ENCODE assay signal across 9 mouse cellular contexts in genomic region chr8:127064361-127065112, GRCm38 (mm10). TPM values are rescaled to one million over a fixed set of nuclear protein-coding genes. Genes with fewer than 3 reads are reported as not detected.
DNase-seq lines count a peak whose midpoint lies in the region; ATAC-seq and TF ChIP-seq lines count a peak whose summit lies in the region.
"Had no signal": no experiment of that assay in that cellular context is flagged by ENCODE, and none has a peak within 500 bp of the region (broad histone marks: within the 10 kb centered on the region; RNA-seq: fewer than 3 reads in every experiment).

No protein-coding gene starts in this region.

- H3K4me3 ChIP-seq in embryonic facial prominence, embryonic 14.5 days (ENCODE audit: low read depth, low read length): peak overlapping the region; percentile 97
- H3K4me3 ChIP-seq in heart, embryonic 10.5 days: peak overlapping the region; percentile 98
- peak overlapping the region; percentile 41 to 53 for H3K4me3 ChIP-seq in liver, embryonic 14.5 days (ENCODE audit: insufficient read depth in 1 of 2, low read depth in 2 of 2, low read length in 2 of 2)
- H3K4me3 ChIP-seq in neural tube, embryonic 14.5 days (ENCODE audit: low read depth, low read length): peak overlapping the region; percentile 85

- peak overlapping the region; percentile 97 for H3K27ac ChIP-seq in embryonic facial prominence, embryonic 14.5 days (replicated peaks; ENCODE audit: low read depth, low read length)
- H3K27ac ChIP-seq in heart, embryonic 10.5 days: peak overlapping the region; percentile 97
- no peak overlapping the region for H3K27ac ChIP-seq in liver, embryonic 14.5 days
- peak overlapping the region; percentile 91 for H3K27ac ChIP-seq in neural tube, embryonic 14.5 days (ENCODE audit: low read depth, low read length)

- peaks cover 46% of the 10 kb centered on the region for H3K4me1 ChIP-seq in embryonic facial prominence, embryonic 14.5 days (ENCODE audit: control insufficient read depth, insufficient read depth, low read length)
- H3K4me1 ChIP-seq in heart, embryonic 10.5 days: peaks cover 50% of the 10 kb centered on the region
- H3K4me1 ChIP-seq in liver, embryonic 14.5 days (replicated peaks; ENCODE audit: control insufficient read depth in 2 of 2, insufficient read depth in 2 of 2, low read length in 1 of 2): peaks cover 0 to 2% of the 10 kb centered on the region in 2 experiments; a peak in 1 of 4 replicates
- H3K4me1 ChIP-seq in neural tube, embryonic 14.5 days (ENCODE audit: control insufficient read depth, insufficient read depth, low read length): peaks cover 10% of the 10 kb centered on the region; the same call in 1 of the 2 replicates

- peak overlapping the region; percentile 98 for H3K9ac ChIP-seq in embryonic facial prominence, embryonic 14.5 days (ENCODE audit: low read depth, low read length)
- H3K9ac ChIP-seq in liver, embryonic 14.5 days (replicated peaks): peak overlapping the region; percentile 40
- H3K9ac ChIP-seq in neural tube, embryonic 14.5 days (replicated peaks; ENCODE audit: low read depth, low read length): peak overlapping the region; percentile 87

- TF ChIP-seq EP300 in liver, embryonic 14.5 days (IDR thresholded peaks at IDR 0.05; ENCODE audit: low read depth): no peak

- TF ChIP-seq CTCF in liver, embryonic 14.5 days (IDR thresholded peaks at IDR 0.05; ENCODE audit: low read depth): no peak

- peak; percentile 78 for DNase-seq in 3134 (ENCODE audit: extremely low read depth, insufficient read length, low spot score)
- DNase-seq in adrenal gland, postnatal 36 days: peak; percentile 71 to 73
- DNase-seq in embryonic facial prominence, embryonic 14.5 days (ENCODE audit: low spot score): peak; percentile 38
- peak; percentile 80 for DNase-seq in heart, embryonic 10.5 days (ENCODE audit: low spot score)
- DNase-seq in kidney, adult 9 months: peak; percentile 56
- no peak for DNase-seq in liver, embryonic 14.5 days (ENCODE audit: low read depth in 3 of 3, low spot score in 3 of 3)
- DNase-seq in urinary bladder, postnatal 25 days (ENCODE audit: low spot score): peak; percentile 61

- no peaks in the 10 kb centered on the region for H3K36me3 ChIP-seq in embryonic facial prominence, embryonic 14.5 days (ENCODE audit: control insufficient read depth, insufficient read depth, low read length)
- H3K36me3 ChIP-seq in heart, embryonic 10.5 days: no peaks in the 10 kb centered on the region
- no peaks in the 10 kb centered on the region for H3K36me3 ChIP-seq in liver, embryonic 14.5 days (replicated peaks; ENCODE audit: control insufficient read depth, insufficient read depth, low read depth)
- no peaks in the 10 kb centered on the region for H3K36me3 ChIP-seq in neural tube, embryonic 14.5 days (ENCODE audit: control insufficient read depth, insufficient read depth, low read length)

- WGBS in embryonic facial prominence, embryonic 14.5 days: under 1% methylated on average over 25 of the region's 80 CpGs
- under 1% methylated on average over 78 of the region's 80 CpGs for WGBS in heart, embryonic 10.5 days
- WGBS in liver, embryonic 14.5 days (ENCODE audit: insufficient replicate concordance): 1% methylated on average over 75 of the region's 80 CpGs
- 1% methylated on average over 62 of the region's 80 CpGs for WGBS in neural tube, embryonic 14.5 days

- peak overlapping the region; percentile 66 for H3K4me2 ChIP-seq in embryonic facial prominence, embryonic 14.5 days (ENCODE audit: low read depth, low read length)
- peak overlapping the region; percentile 48 for H3K4me2 ChIP-seq in liver, embryonic 14.5 days (ENCODE audit: low read depth)
- peak overlapping the region; percentile 76 for H3K4me2 ChIP-seq in neural tube, embryonic 14.5 days (ENCODE audit: low read depth, low read length)

- peak; percentile 53 for ATAC-seq in embryonic facial prominence, embryonic 14.5 days (ENCODE audit: low read depth)
- ATAC-seq in liver, embryonic 14.5 days (ENCODE audit: insufficient read depth): peak; percentile 29; the same call in 1 of the 2 replicates
- ATAC-seq in neural tube, embryonic 14.5 days (ENCODE audit: low read depth): peak; percentile 54

- H3K27me3 ChIP-seq in embryonic facial prominence, embryonic 14.5 days (replicated peaks; ENCODE audit: control insufficient read depth, insufficient read depth, low read length): no peaks in the 10 kb centered on the region
- no peaks in the 10 kb centered on the region for H3K27me3 ChIP-seq in heart, embryonic 10.5 days (ENCODE audit: insufficient read depth, poor library complexity, severe bottlenecking)
- H3K27me3 ChIP-seq in liver, embryonic 14.5 days (ENCODE audit: control insufficient read depth, insufficient read depth, low read length): peaks cover 39% of the 10 kb centered on the region
- no peaks in the 10 kb centered on the region; the same call in 1 of the 2 replicates for H3K27me3 ChIP-seq in neural tube, embryonic 14.5 days (ENCODE audit: control insufficient read depth, insufficient read depth, low read length)

- H3K9me3 ChIP-seq in embryonic facial prominence, embryonic 14.5 days (ENCODE audit: control insufficient read depth, low read length): no peaks in the 10 kb centered on the region
- H3K9me3 ChIP-seq in heart, embryonic 10.5 days: no peaks in the 10 kb centered on the region
- H3K9me3 ChIP-seq in liver, embryonic 14.5 days (ENCODE audit: control insufficient read depth, low read length): no peaks in the 10 kb centered on the region
- H3K9me3 ChIP-seq in neural tube, embryonic 14.5 days (ENCODE audit: control insufficient read depth, low read length): no peaks in the 10 kb centered on the region

RNA-seq across cellular contexts. Expression of gene Pard3, which starts 0.8 kb away (rescaled TPM):
- 10 to 100 TPM; 40.4 to 41.3 TPM for total RNA-seq in adrenal gland, postnatal 36 days (2021)
- 35.4 and 38.7 TPM in 2 replicates for polyA plus RNA-seq in embryonic facial prominence, embryonic 14.5 days (2014; fragmentation: Nextera tagmentation; extraction: Ambion mirVana)
- polyA plus RNA-seq in heart, embryonic 10.5 days (2016; fragmentation: Nextera tagmentation; extraction: Ambion mirVana): 21.5 and 25.2 TPM in 2 replicates
- polyA plus RNA-seq in liver, embryonic 14.5 days (2012; rRNA removed): 4.5 and 4.6 TPM in 2 replicates
- 4.5 and 4.9 TPM in 2 replicates for polyA plus RNA-seq in liver, embryonic 14.5 days (2014; fragmentation: Nextera tagmentation; extraction: Ambion mirVana)
- 22.7 and 26.1 TPM in 2 replicates for polyA plus RNA-seq in neural tube, embryonic 14.5 days (2014; fragmentation: Nextera tagmentation; extraction: Ambion mirVana)
- total RNA-seq: MEL had no signal

Comparison
In these comparisons a context has a peak if more than half of its experiments do, and no peak if none do; other contexts are left out.
1. DNase-seq: peak in 3134 (single experiment), adrenal gland, postnatal 36 days (2 of 2), embryonic facial prominence, embryonic 14.5 days (single experiment), heart, embryonic 10.5 days (single experiment), kidney, adult 9 months (single experiment) and urinary bladder, postnatal 25 days (single experiment); none in liver, embryonic 14.5 days (0 of 3).
2. H3K4me3 ChIP-seq: peak in every context shown above with its lines; median percentile 98 in heart, embryonic 10.5 days; 97 in embryonic facial prominence, embryonic 14.5 days; 85 in neural tube, embryonic 14.5 days; 47 in liver, embryonic 14.5 days.
3. H3K9ac ChIP-seq: peak in every context shown above with its lines; median percentile 98 in embryonic facial prominence, embryonic 14.5 days; 87 in neural tube, embryonic 14.5 days; 40 in liver, embryonic 14.5 days.
4. Peak in every context shown above with its lines, with median percentiles within 50 percentile points of each other: ATAC-seq and H3K4me2 ChIP-seq.